Mouse (Mus musculus) retina, postnatal 7 days (tissue): Measurements from ENCODE around the gene Evc.

ENCODE experiments used
- DNase-seq: peaks from one replicate; pipeline ENCODE4 v3.0.0-alpha.2; 2012; ENCODE audit warnings: low read depth, low spot score

Evc gene

GRCm38 (mm10) chr5:37310026-37310425, 26.7 kb downstream of the Evc start:
- no peak for DNase-seq

DNA sequence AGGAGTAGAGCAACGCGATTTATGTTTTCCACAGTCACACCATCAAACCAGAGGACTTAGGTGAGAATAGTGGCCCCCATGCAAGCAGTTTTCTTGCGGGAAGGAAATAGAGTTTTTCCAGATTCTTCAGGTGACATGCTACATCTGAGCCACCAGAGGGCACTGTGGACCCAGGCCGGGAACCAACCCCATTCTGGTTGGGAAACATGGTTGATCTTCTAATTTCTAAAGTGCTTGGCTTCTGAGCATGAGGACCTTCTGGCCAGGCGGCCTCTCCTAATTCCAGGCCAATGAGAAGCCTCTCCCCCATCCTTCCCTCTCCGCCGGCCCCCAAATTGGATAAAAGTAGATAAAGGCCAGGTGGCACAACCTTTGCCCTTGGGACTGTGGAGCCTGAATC, 38.3 kb downstream of the Evc start:
- peak; percentile 17 for DNase-seq

DNA sequence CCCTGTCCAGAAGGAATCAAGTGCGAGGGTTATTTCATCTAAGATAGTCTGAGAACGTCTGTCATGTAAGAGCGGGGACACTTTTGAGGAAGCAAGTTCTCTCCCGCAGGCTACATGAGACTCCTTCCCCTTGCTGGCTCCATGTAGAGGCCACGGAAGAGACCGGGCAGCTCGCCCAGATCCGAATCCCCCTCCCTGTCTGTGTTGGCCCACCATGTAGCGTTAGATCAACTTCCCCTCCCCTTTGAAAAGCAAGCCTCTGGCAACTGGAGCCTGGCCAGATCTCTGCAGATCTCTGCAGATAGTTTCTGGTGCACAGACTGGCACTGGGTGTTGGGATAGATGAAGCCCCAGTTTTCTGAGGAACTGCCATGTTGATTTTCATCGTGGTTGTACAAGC, 40.0 kb downstream of the Evc start:
- no peak for DNase-seq

GRCm38 (mm10) chr5:37290983-37291382, 45.7 kb downstream of the Evc start:
- DNase-seq = no peak

GRCm38 (mm10) chr5:37289236-37289635, 47.5 kb downstream of the Evc start:
- DNase-seq = peak; percentile 30

- DNase-seq = peak; percentile 31
Measured at GRCm38 (mm10) chr5:37288374-37288773, 48.3 kb downstream of the Evc start.

GRCm38 (mm10) chr5:37281021-37281420, 55.7 kb downstream of the Evc start:
- DNase-seq = no peak

DNA sequence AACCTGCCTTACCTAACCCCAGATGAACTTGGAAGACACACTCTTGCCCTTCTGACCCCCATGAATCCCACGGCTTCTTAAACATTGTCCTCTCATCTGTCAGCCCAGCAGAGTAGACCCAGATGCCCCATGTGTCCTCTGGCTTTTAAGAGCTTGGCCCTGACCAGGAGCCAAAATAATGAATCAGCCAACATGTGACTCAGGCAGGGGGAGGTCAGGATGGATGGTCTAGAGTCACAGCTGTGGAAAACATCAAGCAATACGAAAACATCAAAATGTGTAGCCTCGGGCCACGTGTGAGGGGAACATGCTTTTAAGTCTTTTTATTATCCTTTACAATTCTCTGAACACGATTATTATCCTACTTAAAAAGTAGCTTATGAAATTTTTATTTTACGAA, 72.9 kb downstream of the Evc start:
- no peak for DNase-seq

GRCm38 (mm10) chr5:37261734-37262133, 75.0 kb downstream of the Evc start:
- DNase-seq = no peak

DNA sequence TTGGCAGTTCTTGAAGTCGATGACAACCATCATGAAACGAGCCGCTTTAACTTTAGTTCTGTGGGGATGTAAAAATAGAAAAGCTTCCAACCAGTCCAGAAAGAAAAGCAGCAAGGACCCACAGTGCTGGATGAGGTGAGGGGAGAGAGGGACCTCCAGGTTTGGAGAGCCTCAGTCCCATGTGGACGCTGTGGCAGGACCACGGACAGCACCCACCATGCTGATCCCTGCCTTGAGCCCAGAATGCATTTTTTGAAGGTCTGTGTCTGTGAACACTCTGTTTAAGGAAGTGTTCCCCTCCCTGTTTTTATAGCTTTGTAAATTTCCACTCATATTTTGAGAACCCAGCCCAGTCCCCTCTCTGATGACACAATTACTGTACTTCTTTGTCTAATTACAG, 79.5 kb downstream of the Evc start:
- no peak for DNase-seq

- DNase-seq = no peak
Measured at GRCm38 (mm10) chr5:37256823-37257222, 79.9 kb downstream of the Evc start.

GRCm38 (mm10) chr5:37254523-37254922, 82.2 kb downstream of the Evc start:
- no peak for DNase-seq

- no peak for DNase-seq
Measured at GRCm38 (mm10) chr5:37252101-37252804, 84.4 kb downstream of the Evc start.

DNA sequence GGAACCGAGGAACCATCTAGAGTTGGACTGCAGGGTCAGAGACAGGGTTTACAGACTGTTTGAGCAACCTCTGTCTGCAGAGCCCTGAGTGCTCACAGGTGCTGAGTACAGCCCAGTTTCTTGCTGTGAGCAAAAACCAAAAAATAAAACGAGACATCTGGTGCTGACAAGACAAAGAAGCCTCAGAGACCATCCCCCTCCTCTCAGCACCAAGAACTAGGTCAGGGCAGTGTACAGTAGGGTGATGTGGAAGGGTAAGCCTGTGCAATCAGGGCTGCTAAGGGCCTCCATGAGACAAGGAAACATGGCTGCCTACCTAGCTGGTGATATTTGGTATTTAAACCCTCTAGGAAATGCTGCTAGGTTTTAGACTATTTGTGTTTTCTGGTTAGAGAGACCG, 85.1 kb downstream of the Evc start:
- no peak for DNase-seq

- DNase-seq = no peak
Measured at GRCm38 (mm10) chr5:37248870-37249269, 87.8 kb downstream of the Evc start.

DNA sequence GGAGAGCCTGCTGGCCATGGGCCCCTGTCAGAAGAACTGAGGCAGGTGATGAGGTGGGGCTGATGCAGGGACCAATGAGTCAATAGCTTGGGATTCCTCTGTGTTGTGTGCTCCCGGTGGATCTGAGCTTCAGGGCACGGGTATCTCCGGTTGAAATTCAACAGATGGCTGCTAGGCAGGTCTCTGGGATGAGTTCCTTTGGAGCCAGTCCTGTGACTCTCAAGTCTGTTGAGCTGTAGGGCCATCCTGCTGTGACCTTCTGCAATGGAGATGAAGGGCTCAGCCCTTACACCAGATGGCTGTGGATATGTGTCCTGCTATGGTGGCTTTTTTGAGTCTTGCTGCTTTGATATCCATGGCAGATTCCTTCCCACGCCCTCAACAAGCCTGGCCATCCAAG, 89.2 kb downstream of the Evc start:
- no peak for DNase-seq

GRCm38 (mm10) chr5:37246138-37246910, 90.4 kb downstream of the Evc start:
- no peak for DNase-seq

DNA sequence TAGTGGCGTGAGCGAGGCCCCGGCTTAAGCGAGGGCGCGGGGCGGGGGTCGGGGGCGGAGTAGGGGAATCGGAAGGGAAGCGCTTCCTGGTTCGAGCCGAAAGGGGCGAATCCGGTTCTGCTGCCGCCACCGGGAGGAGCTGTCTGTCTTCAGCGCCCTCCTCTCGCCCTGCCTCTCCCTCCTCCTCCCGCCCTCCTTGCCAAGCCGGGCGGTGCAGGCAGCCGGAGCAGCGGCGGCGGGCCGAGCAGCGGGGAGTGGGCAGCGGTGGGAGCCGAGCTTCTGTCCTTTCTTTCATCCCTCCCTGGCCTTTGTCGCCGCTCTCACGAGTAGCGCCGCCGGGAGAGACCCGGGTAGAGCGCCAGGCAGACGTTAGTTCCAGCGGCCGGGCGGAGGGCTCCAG, 91.0 kb downstream of the Evc start:
- no peak for DNase-seq

- no peak for DNase-seq
Measured at GRCm38 (mm10) chr5:37244666-37245242, 91.9 kb downstream of the Evc start.

DNA sequence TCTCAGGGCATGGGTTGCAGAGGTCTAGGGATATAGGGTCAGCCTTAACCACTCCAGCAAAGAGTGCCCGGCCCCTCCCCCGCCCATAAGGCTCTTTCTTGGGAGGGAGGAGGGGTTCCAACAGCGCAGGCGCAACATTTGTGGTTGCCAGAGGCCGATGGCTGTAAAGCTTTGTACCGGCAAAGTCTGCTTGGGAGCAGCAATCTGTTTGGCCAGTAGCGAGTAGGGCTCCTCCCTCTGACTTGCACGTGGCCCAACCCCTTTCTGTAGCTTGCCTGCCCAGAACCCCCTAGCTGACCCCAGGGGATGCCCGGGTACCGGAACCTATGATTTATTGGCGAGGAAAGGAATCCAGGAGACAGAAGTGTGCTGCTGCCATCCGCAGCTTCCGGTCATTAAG, 92.5 kb downstream of the Evc start:
- DNase-seq = peak; percentile 58

DNA sequence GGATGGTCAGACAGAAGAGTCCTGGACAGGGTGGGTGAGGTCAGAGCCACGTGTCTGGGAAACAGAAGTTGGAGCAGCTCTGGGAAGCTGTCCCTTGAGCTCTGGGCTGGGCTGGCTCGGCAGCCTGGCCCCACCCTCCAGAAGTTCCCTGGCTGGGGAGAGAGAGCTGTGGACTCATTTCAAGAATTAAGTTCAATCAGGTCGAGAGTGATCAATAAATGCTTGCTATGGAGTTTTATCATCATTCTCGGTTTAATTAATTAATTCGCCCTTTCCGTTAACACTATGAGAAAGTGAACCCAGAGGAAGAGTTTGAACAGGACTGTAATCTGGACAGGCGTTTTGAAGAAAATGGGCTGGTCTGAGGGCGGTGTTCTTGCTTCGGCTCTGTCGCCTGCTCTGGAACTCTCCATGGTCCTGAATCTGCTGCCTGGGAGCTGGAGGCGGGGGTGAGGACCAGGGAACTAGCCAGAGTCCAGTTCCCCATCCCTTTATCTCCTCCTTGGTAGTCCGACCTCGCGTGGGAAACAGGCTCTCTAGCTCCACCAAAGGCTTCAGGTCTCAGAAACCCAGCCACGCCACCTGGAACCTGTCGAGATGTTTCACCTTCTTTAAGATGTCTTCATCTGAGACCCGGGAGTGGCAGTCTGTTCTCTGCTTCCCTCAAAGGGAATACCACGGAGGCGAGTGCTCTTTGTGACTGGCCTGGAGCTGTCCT, 93.4 kb downstream of the Evc start:
- no peak for DNase-seq
